Mouse (Mus musculus): Measurements from ENCODE around the gene Cntrob.

DNA sequence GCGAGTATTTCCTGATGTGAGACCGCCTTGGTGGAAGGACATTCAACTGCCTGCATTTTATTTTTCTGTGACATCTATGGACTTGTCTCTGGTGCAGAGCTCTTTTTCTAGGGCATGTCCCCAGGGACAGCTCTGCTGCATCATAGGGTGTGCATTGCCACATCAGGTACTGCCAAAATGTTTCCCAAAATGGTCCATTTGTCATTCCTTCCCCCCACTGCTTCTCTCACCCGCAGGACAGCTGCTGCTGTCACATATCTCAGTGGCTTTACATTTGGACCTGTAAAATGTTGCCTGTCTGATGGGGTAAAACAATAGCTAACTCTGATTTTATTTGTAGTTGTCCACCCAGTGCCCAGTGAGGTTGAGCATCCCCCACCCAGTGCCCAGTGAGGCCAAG lies 28.3 kb downstream of the Cntrob start:
- TF ChIP-seq CTCF (IDR thresholded peaks at IDR 0.05; ENCODE audit: control insufficient read depth, insufficient read depth, low read length) (no peak), POLR2A (IDR thresholded peaks at IDR 0.05; ENCODE audit: borderline replicate concordance, control insufficient read depth, low read depth, low read length) (no peak)
